Comparison of ENCODE assay signal across 11 mouse cellular contexts in genomic region chr7:128433213-128433612, GRCm38 (mm10). TPM values are rescaled to one million over a fixed set of nuclear protein-coding genes. Genes with fewer than 3 reads are reported as not detected.
DNase-seq lines count a peak whose midpoint lies in the region; ATAC-seq and TF ChIP-seq lines count a peak whose summit lies in the region.
"Had no signal": no experiment of that assay in that cellular context is flagged by ENCODE, and none has a peak within 500 bp of the region (broad histone marks: within the 10 kb centered on the region; RNA-seq: fewer than 3 reads in every experiment).

No protein-coding gene starts in this region.

- no peaks in the 10 kb centered on the region for H3K27me3 ChIP-seq in spleen, adult 2 months (ENCODE audit: control insufficient read depth, insufficient read depth, low read length)

- no peak overlapping the region for H3K27ac ChIP-seq in layer of hippocampus, adult 2 months
- no peak overlapping the region for H3K27ac ChIP-seq in spleen, adult 2 months (ENCODE audit: insufficient read depth, low read length)

- TF ChIP-seq CTCF in layer of hippocampus, adult 2 months (conservative IDR thresholded peaks at IDR 0.05): peak; percentile 71
- peak; percentile 10; the same call in 1 of the 2 replicates for TF ChIP-seq CTCF in spleen, adult 2 months (IDR thresholded peaks at IDR 0.05; ENCODE audit: extremely low read depth, insufficient read depth, insufficient read length, insufficient replicate concordance)

- 69% methylated on average over 1 of the region's 1 CpGs for WGBS in spleen, adult 2 months

- peak; percentile 55 for DNase-seq in CD4-positive, CD25-positive, alpha-beta regulatory T cell, adult 2 months (ENCODE audit: low read depth, low spot score)
- DNase-seq in layer of hippocampus, adult 2 months (ENCODE audit: low spot score in 2 of 2): peak in 1 of 2 experiments; percentile 35
- DNase-seq in layer of hippocampus, adult 8-10 months (ENCODE audit: low spot score in 2 of 2): no peak
- DNase-seq in spleen, adult 2 months (ENCODE audit: low read depth in 1 of 2, low spot score in 2 of 2): no peak
- no peak for DNase-seq in spleen, adult 18-20 months
- DNase-seq in thymus, postnatal 4 days: peak; percentile 64
- no peak for DNase-seq in heart, postnatal 36 days
- DNase-seq: cerebellum, adult 18-20 months had no signal

- no peak for TF ChIP-seq POLR2A in spleen, adult 2 months (IDR thresholded peaks at IDR 0.05; ENCODE audit: low read depth, low read length)

- intact Hi-C loops in heart, postnatal 36 days (cut with DNase I): no loop called here

- no peak overlapping the region for H3K4me3 ChIP-seq in layer of hippocampus, adult 2 months
- H3K4me3 ChIP-seq in spleen, adult 2 months (ENCODE audit: extremely low read depth, insufficient read depth, insufficient read length): no peak overlapping the region
- H3K4me3 ChIP-seq: erythroblast, embryonic 14.5 days; megakaryocyte, embryonic 14.5 days had no signal

- H3K36me3 ChIP-seq in spleen, adult 2 months (ENCODE audit: control insufficient read depth, insufficient read depth, low read length): no peaks in the 10 kb centered on the region

- ATAC-seq in CD4-positive, CD25-positive, alpha-beta regulatory T cell, adult 4 months: no peak

- no peaks in the 10 kb centered on the region for H3K4me1 ChIP-seq in spleen, adult 2 months (ENCODE audit: control insufficient read depth, insufficient read depth, insufficient read length)

RNA-seq across cellular contexts. Expression of gene Rgs10, which starts 14.7 kb away (rescaled TPM):
- polyA plus RNA-seq in CD4-positive, CD25-positive, alpha-beta regulatory T cell, adult 4 months (2017; shearing (Covaris generic)): 100 to 1,000 TPM; 541 to 576 TPM
- 10 to 100 TPM; 43.4 to 44.1 TPM for total RNA-seq in layer of hippocampus, adult 2 months (2021)
- 10 to 100 TPM; 41.3 to 80.9 (median 59.9) TPM for total RNA-seq in layer of hippocampus, adult 8-10 months (2022)
- 20.8 and 21.6 TPM in 2 replicates for polyA plus RNA-seq in spleen, adult 2 months (2012; rRNA removed)
- 10 to 100 TPM in 1 of 2 experiments, 1 to 10 TPM in 1; 9.5 to 12.1 TPM for total RNA-seq in heart, postnatal 36 days (2021)

RNA-seq across cellular contexts. Expression of gene Tial1, which starts 28.3 kb away (rescaled TPM):
- 10 to 100 TPM; 27.3 to 56.2 TPM for polyA plus RNA-seq in CD4-positive, CD25-positive, alpha-beta regulatory T cell, adult 4 months (2017; shearing (Covaris generic))
- total RNA-seq in layer of hippocampus, adult 2 months (2021): 100 to 1,000 TPM; 111 to 128 TPM
- 100 to 1,000 TPM; 107 to 155 (median 123) TPM for total RNA-seq in layer of hippocampus, adult 8-10 months (2022)
- polyA plus RNA-seq in spleen, adult 2 months (2012; rRNA removed): 15.8 and 20.6 TPM in 2 replicates
- 10 to 100 TPM; 40.6 to 41.7 TPM for total RNA-seq in heart, postnatal 36 days (2021)

Comparison
In these comparisons a context has a peak if more than half of its experiments do, and no peak if none do; other contexts are left out.
1. DNase-seq: peak in CD4-positive, CD25-positive, alpha-beta regulatory T cell, adult 2 months (single experiment) and thymus, postnatal 4 days (single experiment); none in layer of hippocampus, adult 8-10 months (0 of 2), spleen, adult 2 months (0 of 2), spleen, adult 18-20 months (0 of 2) and heart, postnatal 36 days (0 of 2).